Mouse (Mus musculus): ENCODE measurements around the gene Ddx39b. TPM values are rescaled to one million over a fixed set of nuclear protein-coding genes. Genes with fewer than 3 reads are reported as not detected.
"Not testable (repeated sequence)": the region's sequence is repeated elsewhere in the genome, so short reads cannot be mapped to it uniquely, and the experiment has no call there.

The Ddx39b gene
- polyA plus RNA-seq, 1 experiment, result 194 TPM

GRCm38 (mm10) chr17:35232043-35232442, 9.5 kb upstream of the Ddx39b start:
- TF ChIP-seq CTCF (IDR thresholded peaks at IDR 0.05; ENCODE audit: extremely low read depth, insufficient read length, insufficient replicate concordance, low read depth, low read length) (peak; percentile 91), POLR2A (IDR thresholded peaks at IDR 0.05; ENCODE audit: low read depth, low read length) (no peak)
- 14% methylated on average over 12 of the region's 12 CpGs for WGBS
- Histone ChIP-seq H3K27ac (ENCODE audit: insufficient read depth, low read depth, low read length) (peak overlapping the region; percentile 86; the same call in 1 of the 2 replicates), H3K4me1 (ENCODE audit: control insufficient read depth, insufficient read depth, insufficient read length, low read length) (peaks cover 9% of the 10 kb centered on the region), H3K27me3 (ENCODE audit: control insufficient read depth, insufficient read depth, low read length) (no peaks in the 10 kb centered on the region), H3K36me3 (ENCODE audit: control insufficient read depth, insufficient read depth, low read length) (peaks cover 27% of the 10 kb centered on the region), H3K4me3 (ENCODE audit: low read depth, low read length) (peak overlapping the region; percentile 14; the same call in 1 of the 2 replicates)

GRCm38 (mm10) chr17:35232659-35233058, 8.9 kb upstream of the Ddx39b start:
- Histone ChIP-seq H3K4me1 (ENCODE audit: control insufficient read depth, insufficient read depth, insufficient read length, low read length) (peaks cover 9% of the 10 kb centered on the region), H3K4me3 (ENCODE audit: low read depth, low read length) (no peak overlapping the region), H3K36me3 (ENCODE audit: control insufficient read depth, insufficient read depth, low read length) (peaks cover 22% of the 10 kb centered on the region), H3K27ac (ENCODE audit: insufficient read depth, low read depth, low read length) (peak overlapping the region; percentile 86), H3K27me3 (ENCODE audit: control insufficient read depth, insufficient read depth, low read length) (no peaks in the 10 kb centered on the region)
- TF ChIP-seq POLR2A (IDR thresholded peaks at IDR 0.05; ENCODE audit: low read depth, low read length) (no peak), CTCF (IDR thresholded peaks at IDR 0.05; ENCODE audit: extremely low read depth, insufficient read length, insufficient replicate concordance, low read depth, low read length) (no peak)
- WGBS, result 64% methylated on average over 5 of the region's 5 CpGs

- WGBS, result 28% methylated on average over 18 of the region's 18 CpGs
- H3K4me1 ChIP-seq (ENCODE audit: control insufficient read depth, insufficient read depth, insufficient read length, low read length), result peaks cover 9% of the 10 kb centered on the region
- H3K4me3 ChIP-seq (ENCODE audit: low read depth, low read length), result peak within 1 kb of the TSS; percentile 26
- H3K27ac ChIP-seq (ENCODE audit: insufficient read depth, low read depth, low read length), result peak within 1 kb of the TSS; percentile 86
- no peaks in the 10 kb centered on the region for H3K27me3 ChIP-seq (ENCODE audit: control insufficient read depth, insufficient read depth, low read length)
- TF ChIP-seq POLR2A (IDR thresholded peaks at IDR 0.05; ENCODE audit: low read depth, low read length) (no peak), CTCF (IDR thresholded peaks at IDR 0.05; ENCODE audit: extremely low read depth, insufficient read length, insufficient replicate concordance, low read depth, low read length) (no peak; the same call in 1 of the 2 replicates)
- peaks cover 19% of the 10 kb centered on the region for H3K36me3 ChIP-seq (ENCODE audit: control insufficient read depth, insufficient read depth, low read length)
Measured at GRCm38 (mm10) chr17:35233114-35233980, 8.2 kb upstream of the Ddx39b start, which contains the start of gene Atp6v1g2. Gene Atp6v1g2, plus strand, starts transcription at chr17:35233660.

- H3K27me3 ChIP-seq (ENCODE audit: control insufficient read depth, insufficient read depth, low read length); H3K4me1 ChIP-seq (ENCODE audit: control insufficient read depth, insufficient read depth, insufficient read length, low read length): not testable (repeated sequence)
- H3K27ac ChIP-seq (ENCODE audit: insufficient read depth, low read depth, low read length), result peak overlapping the region; percentile 86
- H3K36me3 ChIP-seq (ENCODE audit: control insufficient read depth, insufficient read depth, low read length), result peaks cover 16% of the 10 kb centered on the region
- H3K4me3 ChIP-seq (ENCODE audit: low read depth, low read length), result peak overlapping the region; percentile 26; the same call in 1 of the 2 replicates
- WGBS, result 51% methylated on average over 7 of the region's 7 CpGs
Measured at GRCm38 (mm10) chr17:35234090-35234489, 7.5 kb upstream of the Ddx39b start.

GRCm38 (mm10) chr17:35234903-35235302, 6.6 kb upstream of the Ddx39b start:
- Histone ChIP-seq H3K4me1 (ENCODE audit: control insufficient read depth, insufficient read depth, insufficient read length, low read length) (peaks cover 9% of the 10 kb centered on the region), H3K4me3 (ENCODE audit: low read depth, low read length) (peak overlapping the region; percentile 92), H3K27ac (ENCODE audit: insufficient read depth, low read depth, low read length) (peak overlapping the region; percentile 97), H3K36me3 (ENCODE audit: control insufficient read depth, insufficient read depth, low read length) (peaks cover 8% of the 10 kb centered on the region), H3K27me3 (ENCODE audit: control insufficient read depth, insufficient read depth, low read length) (no peaks in the 10 kb centered on the region)
- WGBS, result 6% methylated on average over 31 of the region's 31 CpGs
- no peak for TF ChIP-seq POLR2A (IDR thresholded peaks at IDR 0.05; ENCODE audit: low read depth, low read length)

- H3K27me3 ChIP-seq (ENCODE audit: control insufficient read depth, insufficient read depth, low read length), result no peaks in the 10 kb centered on the region
- H3K27ac ChIP-seq (ENCODE audit: insufficient read depth, low read depth, low read length), result peak within 1 kb of the TSS; percentile 99
- TF ChIP-seq CTCF (IDR thresholded peaks at IDR 0.05; ENCODE audit: extremely low read depth, insufficient read length, insufficient replicate concordance, low read depth, low read length), result no peak
- peak; percentile 71 for TF ChIP-seq POLR2A (IDR thresholded peaks at IDR 0.05; ENCODE audit: low read depth, low read length)
- peaks cover 15% of the 10 kb centered on the region for H3K4me1 ChIP-seq (ENCODE audit: control insufficient read depth, insufficient read depth, insufficient read length, low read length)
- H3K36me3 ChIP-seq (ENCODE audit: control insufficient read depth, insufficient read depth, low read length), result peaks cover 6% of the 10 kb centered on the region; the same call in 1 of the 2 replicates
- WGBS, result under 1% methylated on average over 35 of the region's 35 CpGs
- H3K4me3 ChIP-seq (ENCODE audit: low read depth, low read length), result peak within 1 kb of the TSS; percentile 92
Measured at GRCm38 (mm10) chr17:35235614-35236389, 5.7 kb upstream of the Ddx39b start, which contains the start of gene Nfkbil1. Gene Nfkbil1, minus strand, starts transcription at chr17:35235792.

- Histone ChIP-seq H3K36me3 (ENCODE audit: control insufficient read depth, insufficient read depth, low read length) (peaks cover under 1% of the 10 kb centered on the region; the same call in 1 of the 2 replicates), H3K27me3 (ENCODE audit: control insufficient read depth, insufficient read depth, low read length) (no peaks in the 10 kb centered on the region), H3K4me3 (ENCODE audit: low read depth, low read length) (peak overlapping the region; percentile 74), H3K4me1 (ENCODE audit: control insufficient read depth, insufficient read depth, insufficient read length, low read length) (peaks cover 15% of the 10 kb centered on the region), H3K27ac (ENCODE audit: insufficient read depth, low read depth, low read length) (peak overlapping the region; percentile 99)
- TF ChIP-seq POLR2A (IDR thresholded peaks at IDR 0.05; ENCODE audit: low read depth, low read length) (no peak; the same call in 1 of the 2 replicates), CTCF (IDR thresholded peaks at IDR 0.05; ENCODE audit: extremely low read depth, insufficient read length, insufficient replicate concordance, low read depth, low read length) (peak; percentile 96)
- 1% methylated on average over 18 of the region's 18 CpGs for WGBS
Measured at GRCm38 (mm10) chr17:35236390-35236746, 5.2 kb upstream of the Ddx39b start.
